Mouse (Mus musculus): ENCODE measurements around the gene Zfp280b.

- TF ChIP-seq POLR2A (IDR thresholded peaks at IDR 0.05; ENCODE audit: extremely low read depth, insufficient read depth, low read length), result no peak
- TF ChIP-seq CTCF (IDR thresholded peaks at IDR 0.05; ENCODE audit: extremely low read depth, insufficient read depth, low read length), result no peak
Observed at GRCm38 (mm10) chr10:76028396-76028795, 4.1 kb upstream of the Zfp280b start.
